Mouse (Mus musculus): Measurements from ENCODE around the gene Ncbp3. TPM values are rescaled to one million over a fixed set of nuclear protein-coding genes. Genes with fewer than 3 reads are reported as not detected.

Gene Ncbp3
- polyA plus RNA-seq, 1 experiment from 2014 or later = 9.3 TPM

GRCm38 (mm10) chr11:73044789-73045188 is 2.8 kb upstream of the Ncbp3 start:
- Histone ChIP-seq H3K27me3 (ENCODE audit: control insufficient read depth, insufficient read depth, low read length) (no peaks in the 10 kb centered on the region), H3K36me3 (replicated peaks; ENCODE audit: control insufficient read depth, insufficient read depth) (peaks cover 11% of the 10 kb centered on the region; the same call in 1 of the 2 replicates), H3K4me2 (replicated peaks) (no peak overlapping the region), H3K27ac (no peak overlapping the region), H3K9me3 (ENCODE audit: control insufficient read depth, low read length) (no peaks in the 10 kb centered on the region), H3K9ac (no peak overlapping the region), H3K4me1 (replicated peaks; ENCODE audit: control insufficient read depth, insufficient read depth, low read length) (peaks cover 7% of the 10 kb centered on the region; the same call in 1 of the 2 replicates), H3K4me3 (replicated peaks; ENCODE audit: low read length) (no peak overlapping the region)
- 76% methylated on average over 4 of the region's 4 CpGs for WGBS
- no peak for DNase-seq (ENCODE audit: low spot score)
- ATAC-seq (ENCODE audit: low FRiP score) = no peak

DNA sequence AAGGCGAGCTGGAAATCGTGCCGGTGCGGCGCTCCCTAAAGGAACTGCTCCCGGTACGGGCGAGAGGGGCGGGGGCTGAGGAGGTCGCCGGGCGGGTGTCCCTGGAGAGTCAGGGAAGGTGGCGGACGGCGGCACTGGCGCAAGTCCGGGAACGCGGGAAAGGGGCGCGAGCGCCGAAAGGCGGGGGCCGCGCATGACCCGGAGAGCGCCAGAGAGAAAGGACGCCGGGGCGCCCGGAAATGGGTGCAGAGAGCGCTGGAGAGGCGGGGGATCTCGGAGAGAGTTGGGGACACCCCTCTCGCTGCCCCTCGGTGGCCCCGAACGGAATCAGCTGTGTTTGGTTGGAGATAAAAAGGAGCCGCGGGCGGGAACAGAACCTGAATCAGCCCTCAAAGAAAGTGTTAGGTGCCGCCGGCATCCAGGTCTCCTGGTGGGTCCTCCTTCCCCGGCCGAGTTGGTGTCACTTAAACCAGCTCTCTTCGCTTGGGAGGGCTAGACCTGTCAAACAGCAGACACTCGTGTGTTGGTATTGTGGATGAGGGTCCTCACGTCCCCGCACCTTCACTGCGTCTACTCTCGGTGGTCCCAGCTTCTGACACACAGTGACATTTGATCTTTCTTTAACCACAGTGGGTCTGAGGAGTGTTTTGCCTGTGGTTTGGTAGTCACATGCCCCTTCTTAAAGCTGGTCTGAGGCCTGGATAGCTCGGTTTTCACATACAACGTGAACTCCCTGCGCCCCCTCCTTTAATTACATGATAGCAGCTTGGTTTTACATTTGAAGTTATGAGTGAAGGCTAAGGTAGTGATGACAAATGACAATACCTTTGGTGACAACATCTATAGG is 670 bp downstream of the Ncbp3 start:
- peaks cover 7% of the 10 kb centered on the region; the same call in 1 of the 2 replicates for H3K4me1 ChIP-seq (replicated peaks; ENCODE audit: control insufficient read depth, insufficient read depth, low read length)
- peaks cover 32% of the 10 kb centered on the region for H3K36me3 ChIP-seq (replicated peaks; ENCODE audit: control insufficient read depth, insufficient read depth)
- no peaks in the 10 kb centered on the region for H3K9me3 ChIP-seq (ENCODE audit: control insufficient read depth, low read length)
- peak; percentile 76 for ATAC-seq (ENCODE audit: low FRiP score)
- peak overlapping the region; percentile 92 for H3K4me3 ChIP-seq (replicated peaks; ENCODE audit: low read length)
- no peak for DNase-seq (ENCODE audit: low spot score)
- H3K27ac ChIP-seq = peak overlapping the region; percentile 88
- peak overlapping the region; percentile 72 for H3K4me2 ChIP-seq (replicated peaks)
- WGBS = 2% methylated on average over 55 of the region's 55 CpGs
- peak overlapping the region; percentile 94 for H3K9ac ChIP-seq
- no peaks in the 10 kb centered on the region for H3K27me3 ChIP-seq (ENCODE audit: control insufficient read depth, insufficient read depth, low read length)

DNA sequence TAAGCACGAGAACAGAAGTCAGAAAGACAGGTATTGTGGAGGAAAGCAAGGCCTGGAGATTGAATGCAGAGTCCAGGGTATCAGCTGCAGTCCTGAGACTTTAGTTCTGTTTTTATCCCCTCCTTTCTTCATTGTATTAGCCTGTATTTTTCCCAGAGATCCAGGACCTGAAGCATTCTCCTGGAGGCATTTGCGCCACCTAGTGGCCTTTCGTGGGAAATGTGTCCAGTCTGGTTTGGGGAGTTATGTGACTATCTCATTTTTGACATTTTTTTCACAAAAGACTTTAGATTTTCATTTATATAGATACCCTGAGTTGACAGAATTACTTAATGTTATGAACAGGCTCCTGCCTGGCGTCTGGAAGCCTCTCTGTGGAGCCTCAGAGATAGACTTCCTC is 1.8 kb downstream of the Ncbp3 start:
- Histone ChIP-seq H3K4me2 (replicated peaks) (peak overlapping the region; percentile 72), H3K4me1 (replicated peaks; ENCODE audit: control insufficient read depth, insufficient read depth, low read length) (peaks cover 7% of the 10 kb centered on the region; the same call in 1 of the 2 replicates), H3K36me3 (replicated peaks; ENCODE audit: control insufficient read depth, insufficient read depth) (peaks cover 42% of the 10 kb centered on the region), H3K9me3 (ENCODE audit: control insufficient read depth, low read length) (no peaks in the 10 kb centered on the region), H3K27ac (peak overlapping the region; percentile 51; the same call in 1 of the 2 replicates), H3K27me3 (ENCODE audit: control insufficient read depth, insufficient read depth, low read length) (no peaks in the 10 kb centered on the region), H3K9ac (peak overlapping the region; percentile 94; the same call in 1 of the 2 replicates), H3K4me3 (replicated peaks; ENCODE audit: low read length) (peak overlapping the region; percentile 92)
- 4% methylated on average over 4 of the region's 4 CpGs for WGBS
- DNase-seq (ENCODE audit: low spot score) = peak; percentile 91
- ATAC-seq (ENCODE audit: low FRiP score) = no peak

DNA sequence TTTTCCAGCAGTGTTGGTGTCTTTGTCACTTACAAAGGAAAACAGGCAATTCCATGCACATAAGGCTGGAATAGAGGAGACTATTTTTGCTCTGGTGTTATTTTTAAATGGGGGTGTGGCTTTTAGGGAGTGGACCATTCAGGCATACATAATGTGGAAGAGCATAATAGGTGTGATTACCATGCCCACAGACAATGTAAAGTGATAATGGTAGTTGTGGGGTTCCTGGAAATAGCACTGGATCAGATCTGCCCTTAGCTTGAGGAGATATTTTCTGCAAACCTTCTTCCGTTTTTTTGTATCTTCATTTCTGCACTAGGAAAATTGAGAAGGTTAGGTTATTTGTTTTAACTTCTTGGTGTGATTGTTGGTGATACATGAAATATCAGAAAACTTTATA is 5.2 kb downstream of the Ncbp3 start:
- peaks cover 76% of the 10 kb centered on the region for H3K36me3 ChIP-seq (replicated peaks; ENCODE audit: control insufficient read depth, insufficient read depth)
- 84% methylated on average over 1 of the region's 1 CpGs for WGBS

GRCm38 (mm10) chr11:73057701-73058100 is 10.1 kb downstream of the Ncbp3 start:
- H3K4me3 ChIP-seq (replicated peaks; ENCODE audit: low read length) = no peak overlapping the region
- DNase-seq (ENCODE audit: low spot score) (no peak), ATAC-seq (ENCODE audit: low FRiP score) (no peak)
- no peak overlapping the region for H3K9ac ChIP-seq
- no peak overlapping the region for H3K4me2 ChIP-seq (replicated peaks)
- WGBS = 89% methylated on average over 5 of the region's 5 CpGs
- H3K27me3 ChIP-seq (ENCODE audit: control insufficient read depth, insufficient read depth, low read length) = no peaks in the 10 kb centered on the region
- peaks cover 76% of the 10 kb centered on the region for H3K36me3 ChIP-seq (replicated peaks; ENCODE audit: control insufficient read depth, insufficient read depth)
- H3K4me1 ChIP-seq (replicated peaks; ENCODE audit: control insufficient read depth, insufficient read depth, low read length) = no peaks in the 10 kb centered on the region
- H3K9me3 ChIP-seq (ENCODE audit: control insufficient read depth, low read length) = no peaks in the 10 kb centered on the region
- no peak overlapping the region for H3K27ac ChIP-seq

More for the DNA sequence above, 5.2 kb downstream of the Ncbp3 start:
- no peak overlapping the region for H3K4me2 ChIP-seq (replicated peaks)
- H3K9me3 ChIP-seq (ENCODE audit: control insufficient read depth, low read length) = no peaks in the 10 kb centered on the region
- no peak overlapping the region for H3K27ac ChIP-seq
- no peak overlapping the region for H3K4me3 ChIP-seq (replicated peaks; ENCODE audit: low read length)
- peaks cover 7% of the 10 kb centered on the region; the same call in 1 of the 2 replicates for H3K4me1 ChIP-seq (replicated peaks; ENCODE audit: control insufficient read depth, insufficient read depth, low read length)
- H3K27me3 ChIP-seq (ENCODE audit: control insufficient read depth, insufficient read depth, low read length) = no peaks in the 10 kb centered on the region
- DNase-seq (ENCODE audit: low spot score) (no peak), ATAC-seq (ENCODE audit: low FRiP score) (no peak)
- no peak overlapping the region for H3K9ac ChIP-seq

- H3K4me1 ChIP-seq (replicated peaks; ENCODE audit: control insufficient read depth, insufficient read depth, low read length) = no peaks in the 10 kb centered on the region
- no peaks in the 10 kb centered on the region for H3K9me3 ChIP-seq (ENCODE audit: control insufficient read depth, low read length)
- DNase-seq (ENCODE audit: low spot score) (no peak), ATAC-seq (ENCODE audit: low FRiP score) (no peak)
- H3K4me3 ChIP-seq (replicated peaks; ENCODE audit: low read length) = no peak overlapping the region
- H3K36me3 ChIP-seq (replicated peaks; ENCODE audit: control insufficient read depth, insufficient read depth) = peaks cover 59% of the 10 kb centered on the region
- H3K27ac ChIP-seq = no peak overlapping the region
- no peaks in the 10 kb centered on the region for H3K27me3 ChIP-seq (ENCODE audit: control insufficient read depth, insufficient read depth, low read length)
- 93% methylated on average over 3 of the region's 3 CpGs for WGBS
- H3K9ac ChIP-seq = no peak overlapping the region
- H3K4me2 ChIP-seq (replicated peaks) = no peak overlapping the region
Observed at GRCm38 (mm10) chr11:73059630-73060029, 12.0 kb downstream of the Ncbp3 start.

- ATAC-seq (ENCODE audit: low FRiP score) (no peak), DNase-seq (ENCODE audit: low spot score) (no peak)
- no peak overlapping the region for H3K27ac ChIP-seq
- H3K36me3 ChIP-seq (replicated peaks; ENCODE audit: control insufficient read depth, insufficient read depth) = peaks cover 53% of the 10 kb centered on the region
- H3K4me1 ChIP-seq (replicated peaks; ENCODE audit: control insufficient read depth, insufficient read depth, low read length) = no peaks in the 10 kb centered on the region
- WGBS = 95% methylated on average over 3 of the region's 3 CpGs
- no peaks in the 10 kb centered on the region for H3K9me3 ChIP-seq (ENCODE audit: control insufficient read depth, low read length)
- H3K27me3 ChIP-seq (ENCODE audit: control insufficient read depth, insufficient read depth, low read length) = no peaks in the 10 kb centered on the region
- H3K4me3 ChIP-seq (replicated peaks; ENCODE audit: low read length) = no peak overlapping the region
- no peak overlapping the region for H3K9ac ChIP-seq
- no peak overlapping the region for H3K4me2 ChIP-seq (replicated peaks)
Observed at GRCm38 (mm10) chr11:73061413-73061812, 13.8 kb downstream of the Ncbp3 start.

- 94% methylated on average over 3 of the region's 3 CpGs for WGBS
- no peak for ATAC-seq (ENCODE audit: low FRiP score)
- peaks cover 89% of the 10 kb centered on the region for H3K36me3 ChIP-seq (replicated peaks; ENCODE audit: control insufficient read depth, insufficient read depth)
Observed at GRCm38 (mm10) chr11:73071839-73072238, 24.3 kb downstream of the Ncbp3 start.

GRCm38 (mm10) chr11:73076295-73076694 is 28.7 kb downstream of the Ncbp3 start:
- ATAC-seq (ENCODE audit: low FRiP score) (no peak), DNase-seq (ENCODE audit: low spot score) (no peak)

More at GRCm38 (mm10) chr11:73071839-73072238, 24.3 kb downstream of the Ncbp3 start:
- DNase-seq (ENCODE audit: low spot score) = peak; percentile 46
- H3K4me3 ChIP-seq (replicated peaks; ENCODE audit: low read length) = no peak overlapping the region
- H3K27ac ChIP-seq = no peak overlapping the region
- H3K9me3 ChIP-seq (ENCODE audit: control insufficient read depth, low read length) = no peaks in the 10 kb centered on the region
- H3K27me3 ChIP-seq (ENCODE audit: control insufficient read depth, insufficient read depth, low read length) = no peaks in the 10 kb centered on the region
- H3K9ac ChIP-seq = no peak overlapping the region
- no peaks in the 10 kb centered on the region for H3K4me1 ChIP-seq (replicated peaks; ENCODE audit: control insufficient read depth, insufficient read depth, low read length)
- H3K4me2 ChIP-seq (replicated peaks) = no peak overlapping the region

More at GRCm38 (mm10) chr11:73076295-73076694, 28.7 kb downstream of the Ncbp3 start:
- no peak overlapping the region for H3K4me2 ChIP-seq (replicated peaks)
- H3K36me3 ChIP-seq (replicated peaks; ENCODE audit: control insufficient read depth, insufficient read depth) = peaks cover 83% of the 10 kb centered on the region
- 82% methylated on average over 4 of the region's 4 CpGs for WGBS
- H3K9me3 ChIP-seq (ENCODE audit: control insufficient read depth, low read length) = no peaks in the 10 kb centered on the region
- H3K4me1 ChIP-seq (replicated peaks; ENCODE audit: control insufficient read depth, insufficient read depth, low read length) = no peaks in the 10 kb centered on the region
- H3K27me3 ChIP-seq (ENCODE audit: control insufficient read depth, insufficient read depth, low read length) = no peaks in the 10 kb centered on the region
- H3K4me3 ChIP-seq (replicated peaks; ENCODE audit: low read length) = no peak overlapping the region
- H3K9ac ChIP-seq = no peak overlapping the region
- no peak overlapping the region for H3K27ac ChIP-seq
